Mouse (Mus musculus) liver, postnatal 0 days (tissue): ENCODE measurements at regions not wholly inside any gene's neighbourhood (a gene's known extent, or its start where the extent isn't known, plus 50 kb on each side); places are given as distances from the start of the nearest gene placed in this dataset.

Source experiments
- CTCF ChIP-seq: sonication (generic); IDR thresholded peaks from 2 replicates; pipeline ENCODE4 v1.5.1; 2016; ENCODE audit warnings: antibody characterized with exemption, low read depth
- EP300 ChIP-seq: IDR thresholded peaks from 2 replicates; pipeline ENCODE4 v1.6.1; 2016; ENCODE audit warnings: antibody characterized with exemption, low read depth, mild to moderate bottlenecking

- TF ChIP-seq CTCF (no peak), EP300 (no peak)
Measured at GRCm38 (mm10) chr10:91387255-91387654, 206.1 kb upstream of the Tmpo start.
